32 mouse cellular contexts compared by ENCODE assay signal in genomic region chr5:125306824-125307223, GRCm38 (mm10). TPM values are rescaled to one million over a fixed set of nuclear protein-coding genes. Genes with fewer than 3 reads are reported as not detected.
DNase-seq lines count a peak whose midpoint lies in the region; ATAC-seq and TF ChIP-seq lines count a peak whose summit lies in the region.
"Had no signal": no experiment of that assay in that cellular context is flagged by ENCODE, and none has a peak within 500 bp of the region (broad histone marks: within the 10 kb centered on the region; RNA-seq: fewer than 3 reads in every experiment).

No protein-coding gene starts in this region.

- no peak overlapping the region for H3K9ac ChIP-seq in embryonic facial prominence, embryonic 15.5 days
- H3K9ac ChIP-seq in liver, adult 2 months (ENCODE audit: low read depth, low read length), result peak overlapping the region; percentile 17
- H3K9ac ChIP-seq in liver, embryonic 12.5 days, result no peak overlapping the region
- H3K9ac ChIP-seq in neural tube, embryonic 15.5 days (replicated peaks), result no peak overlapping the region
- H3K9ac ChIP-seq: embryonic facial prominence, embryonic 13.5 days; forebrain, embryonic 12.5 days; forebrain, postnatal 0 days; intestine, embryonic 15.5 days; liver, embryonic 15.5 days; midbrain, embryonic 12.5 days; neural tube, embryonic 12.5 days had no signal

- WGBS in embryonic facial prominence, embryonic 15.5 days, result 56% methylated on average over 13 of the region's 13 CpGs
- 87% methylated on average over 13 of the region's 13 CpGs for WGBS in embryonic facial prominence, embryonic 10.5 days
- 20% methylated on average over 13 of the region's 13 CpGs for WGBS in liver, adult 2 months
- WGBS in liver, embryonic 12.5 days (ENCODE audit: insufficient replicate concordance), result 89% methylated on average over 13 of the region's 13 CpGs
- 64% methylated on average over 13 of the region's 13 CpGs for WGBS in neural tube, embryonic 15.5 days

- H3K4me3 ChIP-seq in embryonic facial prominence, embryonic 15.5 days (replicated peaks), result no peak overlapping the region
- no peak overlapping the region for H3K4me3 ChIP-seq in embryonic facial prominence, embryonic 10.5 days
- peak overlapping the region; percentile 22; the same call in 1 of the 2 replicates for H3K4me3 ChIP-seq in liver, adult 2 months (ENCODE audit: insufficient read depth, low read depth, low read length)
- no peak overlapping the region for H3K4me3 ChIP-seq in liver, embryonic 12.5 days
- no peak overlapping the region for H3K4me3 ChIP-seq in neural tube, embryonic 15.5 days (replicated peaks)
- H3K4me3 ChIP-seq: embryonic facial prominence, embryonic 13.5 days; erythroblast, embryonic 14.5 days; forebrain, embryonic 12.5 days; intestine, embryonic 15.5 days; liver, embryonic 15.5 days; megakaryocyte, embryonic 14.5 days; midbrain, embryonic 12.5 days; neural tube, embryonic 12.5 days had no signal

- no peak for ATAC-seq in embryonic facial prominence, embryonic 15.5 days (ENCODE audit: insufficient number of reproducible peaks, low FRiP score, low TSS enrichment, low read depth)
- no peak for ATAC-seq in liver, embryonic 12.5 days
- no peak for ATAC-seq in neural tube, embryonic 15.5 days (ENCODE audit: low FRiP score)
- ATAC-seq: forebrain, postnatal 0 days; hindbrain, embryonic 16.5 days; intestine, embryonic 15.5 days; Patski had no signal

- peaks cover 12% of the 10 kb centered on the region for H3K36me3 ChIP-seq in embryonic facial prominence, embryonic 15.5 days
- peaks cover 10% of the 10 kb centered on the region for H3K36me3 ChIP-seq in embryonic facial prominence, embryonic 10.5 days (replicated peaks)
- H3K36me3 ChIP-seq in liver, adult 2 months (ENCODE audit: control insufficient read depth, insufficient read depth, low read length), result peaks cover 3% of the 10 kb centered on the region; the same call in 1 of the 2 replicates
- peaks cover 42% of the 10 kb centered on the region for H3K36me3 ChIP-seq in liver, embryonic 12.5 days
- no peaks in the 10 kb centered on the region for H3K36me3 ChIP-seq in neural tube, embryonic 15.5 days
- H3K36me3 ChIP-seq: forebrain, embryonic 12.5 days; midbrain, embryonic 12.5 days; neural tube, embryonic 12.5 days had no signal

- H3K27me3 ChIP-seq in embryonic facial prominence, embryonic 15.5 days, result no peaks in the 10 kb centered on the region
- no peaks in the 10 kb centered on the region for H3K27me3 ChIP-seq in embryonic facial prominence, embryonic 10.5 days (replicated peaks; ENCODE audit: low read depth, poor library complexity, severe bottlenecking)
- H3K27me3 ChIP-seq in liver, adult 2 months (ENCODE audit: control insufficient read depth, insufficient read depth, low read length), result no peaks in the 10 kb centered on the region
- no peaks in the 10 kb centered on the region for H3K27me3 ChIP-seq in liver, embryonic 12.5 days (replicated peaks)
- H3K27me3 ChIP-seq in neural tube, embryonic 15.5 days (replicated peaks), result no peaks in the 10 kb centered on the region
- H3K27me3 ChIP-seq: embryonic facial prominence, embryonic 13.5 days; forebrain, embryonic 12.5 days; intestine, embryonic 15.5 days; liver, embryonic 15.5 days; megakaryocyte, embryonic 14.5 days; midbrain, embryonic 12.5 days; neural tube, embryonic 12.5 days; Patski had no signal

- peaks cover 20% of the 10 kb centered on the region; the same call in 1 of the 2 replicates for H3K79me2 ChIP-seq in liver, adult 2 months (ENCODE audit: control insufficient read depth, insufficient read depth, low read length)

- TF ChIP-seq POLR2A in liver, adult 2 months (IDR thresholded peaks at IDR 0.05; ENCODE audit: extremely low read depth, insufficient read depth, low read length), result no peak

- H3K9me3 ChIP-seq in embryonic facial prominence, embryonic 15.5 days (replicated peaks), result no peaks in the 10 kb centered on the region
- no peaks in the 10 kb centered on the region for H3K9me3 ChIP-seq in embryonic facial prominence, embryonic 10.5 days
- H3K9me3 ChIP-seq in liver, embryonic 12.5 days (replicated peaks), result no peaks in the 10 kb centered on the region
- H3K9me3 ChIP-seq in neural tube, embryonic 15.5 days (replicated peaks), result no peaks in the 10 kb centered on the region
- H3K9me3 ChIP-seq: embryonic facial prominence, embryonic 13.5 days; forebrain, embryonic 12.5 days; G1E; intestine, embryonic 15.5 days; liver, embryonic 15.5 days; megakaryocyte, embryonic 14.5 days; midbrain, embryonic 12.5 days; neural tube, embryonic 12.5 days had no signal

- no peak for DNase-seq in embryonic facial prominence, embryonic 10.5 days (ENCODE audit: low spot score)
- no peak for DNase-seq in liver, adult 2 months (ENCODE audit: extremely low read depth, low read depth, low spot score)
- no peak for DNase-seq in neural tube, embryonic 10.5 days (ENCODE audit: extremely low spot score, low spot score)
- DNase-seq in lung, postnatal 36 days, result peak; percentile 34
- DNase-seq in kidney, adult 9 months, result no peak
- DNase-seq: adrenal gland, postnatal 36 days; cerebellum, adult 11 months; cerebellum, adult 9-10 months; embryo, embryonic 11 days; forebrain, postnatal 0 days; heart, postnatal 14 days; kidney, adult 2 months; layer of hippocampus, postnatal 36 days; left cerebral cortex, postnatal 4 days; right cerebral cortex, postnatal 4 days; thymus, adult 2 months; thymus, postnatal 36 days had no signal

- no peak for TF ChIP-seq CTCF in liver, adult 2 months (IDR thresholded peaks at IDR 0.05; ENCODE audit: low read depth, low read length)

- H3K27ac ChIP-seq in embryonic facial prominence, embryonic 15.5 days (replicated peaks), result peak overlapping the region; percentile 25; the same call in 1 of the 2 replicates
- no peak overlapping the region for H3K27ac ChIP-seq in embryonic facial prominence, embryonic 10.5 days (replicated peaks)
- peak overlapping the region; percentile 85 for H3K27ac ChIP-seq in liver, adult 2 months (replicated peaks; ENCODE audit: insufficient read depth, low read depth, low read length)
- H3K27ac ChIP-seq in liver, embryonic 12.5 days, result no peak overlapping the region
- H3K27ac ChIP-seq in neural tube, embryonic 15.5 days (replicated peaks), result 0 out of 2 replicates have a peak overlapping the region, but pooled peaks have one; percentile 5
- H3K27ac ChIP-seq: forebrain, embryonic 12.5 days; intestine, embryonic 15.5 days; kidney, postnatal 0 days; midbrain, embryonic 12.5 days; neural tube, embryonic 12.5 days had no signal

- H3K4me1 ChIP-seq in embryonic facial prominence, embryonic 15.5 days, result peaks cover 21% of the 10 kb centered on the region
- peaks cover 38% of the 10 kb centered on the region for H3K4me1 ChIP-seq in embryonic facial prominence, embryonic 10.5 days
- H3K4me1 ChIP-seq in liver, adult 2 months (ENCODE audit: control insufficient read depth, insufficient read depth, low read length), result peaks cover 47% of the 10 kb centered on the region
- H3K4me1 ChIP-seq in liver, embryonic 12.5 days, result peaks cover 57% of the 10 kb centered on the region
- H3K4me1 ChIP-seq in neural tube, embryonic 15.5 days, result peaks cover 16% of the 10 kb centered on the region; the same call in 1 of the 2 replicates

- no peak overlapping the region for H3K4me2 ChIP-seq in embryonic facial prominence, embryonic 15.5 days (replicated peaks)
- H3K4me2 ChIP-seq in liver, embryonic 12.5 days, result no peak overlapping the region
- no peak overlapping the region for H3K4me2 ChIP-seq in neural tube, embryonic 15.5 days
- H3K4me2 ChIP-seq: embryonic facial prominence, embryonic 13.5 days; forebrain, embryonic 12.5 days; intestine, embryonic 15.5 days; liver, embryonic 15.5 days; midbrain, embryonic 12.5 days; neural tube, embryonic 12.5 days had no signal

RNA-seq across cellular contexts. Expression of gene Scarb1, which starts 34.1 kb away (rescaled TPM):
- 61.0 and 64.7 TPM in 2 replicates for polyA plus RNA-seq in embryonic facial prominence, embryonic 15.5 days (2015; fragmentation: Nextera tagmentation; extraction: Ambion mirVana)
- 43.2 and 47.3 TPM in 2 replicates for polyA plus RNA-seq in embryonic facial prominence, embryonic 10.5 days (2016; fragmentation: Nextera tagmentation; extraction: Ambion mirVana)
- 72.4 and 108 TPM in 2 replicates for total RNA-seq in liver, adult 2 months (2014; rRNA removed)
- 189 and 223 TPM in 2 replicates for polyA plus RNA-seq in liver, adult 2 months (2012; rRNA removed)
- 87.1 and 88.8 TPM in 2 replicates for polyA plus RNA-seq in liver, embryonic 12.5 days (2016; fragmentation: Nextera tagmentation; extraction: Ambion mirVana)
- polyA plus RNA-seq in neural tube, embryonic 15.5 days (2015; fragmentation: Nextera tagmentation; extraction: Ambion mirVana), result 50.5 and 55.5 TPM in 2 replicates

Comparison
In these comparisons a context has a peak if more than half of its experiments do, and no peak if none do; other contexts are left out.
1. H3K27ac ChIP-seq: peak in embryonic facial prominence, embryonic 15.5 days (single experiment), liver, adult 2 months (single experiment) and neural tube, embryonic 15.5 days (single experiment); none in embryonic facial prominence, embryonic 10.5 days (single experiment) and liver, embryonic 12.5 days (single experiment).